Mouse (Mus musculus): ENCODE measurements around the gene Cdc37l1. TPM values are rescaled to one million over a fixed set of nuclear protein-coding genes. Genes with fewer than 3 reads are reported as not detected.

The Cdc37l1 gene
- polyA plus RNA-seq (2016; fragmentation: Nextera tagmentation; extraction: Ambion mirVana) = 58.1 and 58.5 TPM in 2 replicates

DNA sequence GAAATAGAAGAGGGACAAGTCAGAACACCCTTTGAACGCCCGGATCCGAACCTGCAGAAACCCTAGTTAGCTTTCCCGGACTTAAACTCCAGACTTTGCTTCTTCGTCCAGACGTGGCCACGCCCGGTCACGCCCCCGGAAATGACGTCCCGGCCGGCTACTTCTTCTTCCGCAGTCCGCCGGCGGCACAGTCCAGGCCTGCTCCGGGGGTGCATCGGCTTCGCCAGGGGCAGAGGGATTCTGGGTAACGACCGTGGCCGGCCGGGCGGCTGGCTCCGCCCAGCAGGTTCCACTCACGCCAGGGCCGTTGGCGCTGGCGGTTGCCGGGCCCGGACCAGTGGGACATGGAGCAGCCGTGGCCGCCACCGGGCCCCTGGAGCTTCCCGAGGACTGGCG is at the start of gene Cdc37l1:
Gene Cdc37l1 (plus strand): TSS at position 159 of the 396 bp plus-strand sequence.
- no peaks in the 10 kb centered on the region for H3K9me3 ChIP-seq (replicated peaks)
- peaks cover 16% of the 10 kb centered on the region for H3K36me3 ChIP-seq
- peak; percentile 98 for ATAC-seq (ENCODE audit: low FRiP score)
- WGBS = under 1% methylated on average over 37 of the region's 37 CpGs
- peaks cover 13% of the 10 kb centered on the region for H3K4me1 ChIP-seq
- H3K27ac ChIP-seq = peak within 1 kb of the TSS; percentile 85
- H3K9ac ChIP-seq = peak within 1 kb of the TSS; percentile 89
- H3K4me2 ChIP-seq (replicated peaks) = peak within 1 kb of the TSS; percentile 75
- peak within 1 kb of the TSS; percentile 76 for H3K4me3 ChIP-seq
- H3K27me3 ChIP-seq = 0 out of 2 replicates have a peak, but pooled peaks cover 2% of the 10 kb centered on the region

DNA sequence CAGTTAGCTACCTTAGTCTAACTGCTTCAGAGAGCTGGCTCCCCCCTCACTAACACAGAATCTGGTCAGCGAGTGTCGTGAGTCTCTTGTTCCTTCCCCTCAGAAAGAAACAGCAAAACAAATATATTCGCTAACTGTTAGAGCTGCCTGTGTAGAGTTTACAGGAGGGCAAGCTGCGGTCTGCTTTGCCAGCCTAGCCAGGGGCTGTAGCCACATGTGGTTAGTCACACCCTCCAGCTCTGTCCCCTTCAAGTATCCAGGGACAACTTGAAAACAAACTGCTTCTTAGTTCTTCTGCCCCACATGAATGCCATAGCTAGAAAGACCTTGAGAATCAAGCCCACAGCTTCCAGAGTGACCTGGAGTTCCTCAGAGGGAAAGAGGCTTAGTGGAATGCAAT is 48.9 kb upstream of the Cdc37l1 start:
- Histone ChIP-seq H3K9me3 (replicated peaks) (no peaks in the 10 kb centered on the region), H3K4me1 (no peaks in the 10 kb centered on the region), H3K36me3 (no peaks in the 10 kb centered on the region), H3K27me3 (no peaks in the 10 kb centered on the region), H3K4me2 (replicated peaks) (no peak overlapping the region), H3K4me3 (no peak overlapping the region), H3K27ac (no peak overlapping the region), H3K9ac (no peak overlapping the region)
- 70% methylated on average over 4 of the region's 4 CpGs for WGBS
- no peak for ATAC-seq (ENCODE audit: low FRiP score)

DNA sequence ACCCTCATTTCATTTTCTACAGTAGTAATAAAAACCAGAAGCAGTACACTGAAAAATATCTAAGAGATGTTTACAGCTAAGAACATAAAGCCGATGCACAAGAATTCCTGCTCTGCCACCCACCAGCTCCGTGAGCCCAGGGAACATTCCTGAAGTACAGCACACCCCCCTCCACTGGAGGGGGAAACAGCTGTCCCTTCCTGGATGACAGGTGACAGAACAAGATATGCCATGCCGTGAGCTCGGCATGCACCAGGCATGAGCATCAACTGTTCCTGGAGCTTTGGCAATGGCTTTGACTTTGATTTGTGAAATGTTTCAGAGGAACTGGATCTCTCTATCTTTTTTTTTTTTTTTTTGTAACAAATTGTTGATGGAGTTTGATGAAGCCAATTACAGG is 43.4 kb upstream of the Cdc37l1 start:
- no peak overlapping the region for H3K9ac ChIP-seq
- ATAC-seq (ENCODE audit: low FRiP score) = no peak
- no peaks in the 10 kb centered on the region for H3K9me3 ChIP-seq (replicated peaks)
- no peak overlapping the region for H3K4me3 ChIP-seq
- H3K4me1 ChIP-seq = no peaks in the 10 kb centered on the region
- no peak overlapping the region for H3K4me2 ChIP-seq (replicated peaks)
- 66% methylated on average over 4 of the region's 4 CpGs for WGBS
- H3K27me3 ChIP-seq = no peaks in the 10 kb centered on the region
- no peak overlapping the region for H3K27ac ChIP-seq
- H3K36me3 ChIP-seq = no peaks in the 10 kb centered on the region

DNA sequence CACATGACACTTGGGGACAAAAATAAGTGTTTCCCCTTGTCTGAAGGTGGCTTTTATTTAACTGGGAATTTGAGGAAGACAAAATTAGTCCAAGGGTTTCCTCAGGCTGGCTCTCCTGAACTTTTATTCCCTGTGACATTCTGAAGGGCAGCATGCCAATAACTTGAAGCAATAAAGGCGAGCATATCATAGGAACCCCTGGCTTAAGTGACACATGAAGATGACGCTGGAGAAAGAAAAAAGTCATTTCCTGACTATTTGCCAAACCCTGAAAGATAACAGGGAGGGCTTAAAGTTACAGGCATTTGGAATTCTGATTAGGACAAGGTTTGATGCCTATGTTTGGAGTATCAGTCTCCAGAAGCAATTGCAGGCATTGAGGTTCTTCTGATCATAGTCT is 42.8 kb upstream of the Cdc37l1 start:
- no peak for ATAC-seq (ENCODE audit: low FRiP score)
- Histone ChIP-seq H3K4me1 (no peaks in the 10 kb centered on the region), H3K36me3 (no peaks in the 10 kb centered on the region), H3K4me2 (replicated peaks) (no peak overlapping the region), H3K27ac (no peak overlapping the region), H3K9ac (no peak overlapping the region), H3K4me3 (no peak overlapping the region), H3K27me3 (no peaks in the 10 kb centered on the region), H3K9me3 (replicated peaks) (no peaks in the 10 kb centered on the region)
- 70% methylated on average over 2 of the region's 2 CpGs for WGBS

DNA sequence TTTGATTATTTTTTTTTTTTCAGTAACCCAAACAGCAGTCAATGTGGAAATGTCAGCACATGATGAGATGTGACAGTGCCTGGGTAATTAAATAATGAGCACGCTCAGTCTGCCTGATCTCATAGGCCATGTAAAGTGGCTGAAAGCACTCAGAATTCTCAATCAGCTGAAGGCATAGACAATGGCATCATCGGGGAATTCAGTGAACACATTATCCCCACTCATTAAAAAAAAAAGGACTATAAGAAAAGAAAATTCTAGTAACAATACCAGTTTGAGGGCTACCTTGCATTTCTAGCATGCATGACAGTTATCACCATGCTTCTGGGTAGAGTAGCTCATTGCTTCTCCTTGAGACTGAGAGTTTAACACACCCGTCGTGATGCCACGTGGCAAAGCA is 38.9 kb upstream of the Cdc37l1 start:
- 78% methylated on average over 5 of the region's 5 CpGs for WGBS
- Histone ChIP-seq H3K4me2 (replicated peaks) (no peak overlapping the region), H3K36me3 (no peaks in the 10 kb centered on the region), H3K9ac (no peak overlapping the region), H3K4me3 (no peak overlapping the region), H3K27me3 (no peaks in the 10 kb centered on the region), H3K27ac (no peak overlapping the region), H3K9me3 (replicated peaks) (no peaks in the 10 kb centered on the region), H3K4me1 (no peaks in the 10 kb centered on the region)
- no peak for ATAC-seq (ENCODE audit: low FRiP score)

DNA sequence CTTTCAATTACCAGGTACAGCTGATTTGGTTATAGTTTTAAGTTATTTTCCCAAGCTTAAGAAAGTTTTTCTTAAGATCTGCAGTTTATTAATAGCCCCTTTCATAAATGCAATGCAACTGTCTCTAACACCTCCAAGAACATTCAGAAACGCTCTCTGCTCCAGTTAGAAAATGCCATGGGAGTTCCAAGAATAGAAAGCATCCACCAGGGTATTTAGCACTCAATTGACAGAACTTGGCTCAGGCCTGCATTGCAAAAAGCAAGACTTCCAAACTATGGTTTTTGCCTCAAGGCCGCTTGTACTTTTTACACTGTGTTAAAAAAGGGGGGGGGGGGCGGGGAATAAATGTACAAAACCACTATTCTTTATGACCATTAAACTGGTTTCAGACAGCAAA is 27.0 kb upstream of the Cdc37l1 start:
- Histone ChIP-seq H3K27ac (no peak overlapping the region), H3K9ac (no peak overlapping the region), H3K36me3 (no peaks in the 10 kb centered on the region), H3K9me3 (replicated peaks) (no peaks in the 10 kb centered on the region), H3K27me3 (0 out of 2 replicates have a peak, but pooled peaks cover 4% of the 10 kb centered on the region), H3K4me3 (no peak overlapping the region), H3K4me2 (replicated peaks) (peak overlapping the region; percentile 80), H3K4me1 (peaks cover 19% of the 10 kb centered on the region)
- no peak for ATAC-seq (ENCODE audit: low FRiP score)
- WGBS = 52% methylated on average over 3 of the region's 3 CpGs

DNA sequence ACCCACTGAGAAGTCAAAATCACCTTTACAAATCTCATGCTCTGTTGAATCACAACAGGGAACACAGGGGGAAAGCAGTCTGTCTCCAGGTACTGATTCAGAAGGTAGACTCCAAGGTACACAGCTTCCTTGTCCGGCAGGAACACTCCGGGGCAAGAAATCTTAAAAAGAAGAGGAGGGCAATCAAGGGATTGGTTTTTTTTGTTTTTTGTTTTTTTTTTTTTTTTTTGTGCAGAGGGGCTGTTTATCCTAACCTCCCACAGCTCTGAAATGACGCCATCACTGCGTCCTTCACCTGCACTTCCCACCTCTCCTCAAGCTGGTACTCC is 26.7 kb upstream of the Cdc37l1 start:
- no peak overlapping the region for H3K27ac ChIP-seq

DNA sequence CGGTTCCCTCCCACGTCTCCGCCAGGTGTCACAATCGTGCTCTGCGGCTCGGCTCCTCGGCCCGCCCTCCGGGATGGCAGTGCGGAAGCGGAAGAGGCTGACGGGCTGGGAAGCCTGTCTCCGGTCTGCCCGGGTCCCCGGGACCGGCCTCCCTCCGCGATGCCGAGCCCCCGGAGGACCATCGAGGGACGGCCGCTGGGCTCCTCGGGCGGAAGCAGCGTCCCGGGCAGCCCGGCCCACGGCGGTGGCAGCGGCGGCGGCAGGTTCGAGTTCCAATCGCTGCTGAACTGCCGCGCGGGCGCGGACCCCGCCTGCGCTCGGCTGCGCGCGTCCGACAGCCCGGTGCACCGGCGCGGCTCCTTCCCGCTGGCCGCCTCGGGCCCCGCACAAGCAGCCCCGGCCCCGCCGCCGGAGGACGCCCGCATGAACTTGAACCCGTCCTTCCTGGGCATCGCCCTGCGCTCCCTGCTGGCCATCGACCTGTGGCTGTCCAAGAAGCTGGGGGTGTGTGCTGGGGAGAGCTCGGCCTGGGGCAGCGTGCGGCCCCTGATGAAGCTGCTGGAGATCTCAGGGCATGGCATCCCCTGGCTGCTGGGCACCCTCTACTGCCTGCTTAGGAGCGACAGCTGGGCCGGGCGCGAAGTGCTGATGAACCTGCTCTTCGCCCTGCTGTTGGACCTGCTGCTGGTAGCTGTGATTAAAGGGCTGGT is 26.2 kb upstream of the Cdc37l1 start, which contains the start of gene Plpp6:
Gene Plpp6 (plus strand): TSS at position 112 of the 710 bp plus-strand sequence.
- H3K4me1 ChIP-seq = peaks cover 19% of the 10 kb centered on the region
- WGBS = under 1% methylated on average over 58 of the region's 73 CpGs

More for the DNA sequence above, 26.7 kb upstream of the Cdc37l1 start:
- WGBS = 0% methylated on average over 4 of the region's 4 CpGs
- Histone ChIP-seq H3K27me3 (0 out of 2 replicates have a peak, but pooled peaks cover 4% of the 10 kb centered on the region), H3K9ac (peak overlapping the region; percentile 78), H3K4me3 (peak overlapping the region; percentile 66), H3K9me3 (replicated peaks) (no peaks in the 10 kb centered on the region), H3K4me2 (replicated peaks) (peak overlapping the region; percentile 80), H3K4me1 (peaks cover 19% of the 10 kb centered on the region), H3K36me3 (no peaks in the 10 kb centered on the region)
- ATAC-seq (ENCODE audit: low FRiP score) = no peak

DNA sequence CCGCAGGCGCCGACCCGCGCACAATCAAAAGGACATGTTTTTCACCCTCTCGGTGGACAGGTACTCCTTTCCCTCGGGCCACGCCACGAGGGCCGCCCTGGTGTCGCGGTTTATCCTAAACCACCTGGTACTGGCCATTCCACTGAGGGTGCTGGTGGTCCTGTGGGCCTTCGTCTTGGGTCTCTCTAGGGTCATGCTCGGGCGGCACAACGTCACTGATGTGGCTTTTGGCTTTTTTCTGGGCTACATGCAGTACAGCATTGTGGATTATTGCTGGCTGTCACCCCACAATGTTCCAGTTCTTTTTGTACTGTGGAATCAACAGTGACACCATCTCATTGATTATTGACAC is 25.6 kb upstream of the Cdc37l1 start:
- Histone ChIP-seq H3K9ac (peak overlapping the region; percentile 78), H3K36me3 (no peaks in the 10 kb centered on the region), H3K4me2 (replicated peaks) (peak overlapping the region; percentile 80), H3K27me3 (0 out of 2 replicates have a peak, but pooled peaks cover 4% of the 10 kb centered on the region), H3K9me3 (replicated peaks) (no peaks in the 10 kb centered on the region), H3K27ac (peak overlapping the region; percentile 24; the same call in 1 of the 2 replicates), H3K4me3 (peak overlapping the region; percentile 66), H3K4me1 (peaks cover 19% of the 10 kb centered on the region)
- 6% methylated on average over 16 of the region's 16 CpGs for WGBS
- peak; percentile 66 for ATAC-seq (ENCODE audit: low FRiP score)

More for the DNA sequence above, 26.2 kb upstream of the Cdc37l1 start, which contains the start of gene Plpp6:
- Histone ChIP-seq H3K27ac (peak within 1 kb of the TSS; percentile 24; the same call in 1 of the 2 replicates), H3K4me2 (replicated peaks) (peak within 1 kb of the TSS; percentile 80), H3K9me3 (replicated peaks) (no peaks in the 10 kb centered on the region), H3K36me3 (no peaks in the 10 kb centered on the region), H3K27me3 (0 out of 2 replicates have a peak, but pooled peaks cover 4% of the 10 kb centered on the region), H3K9ac (peak within 1 kb of the TSS; percentile 78), H3K4me3 (peak within 1 kb of the TSS; percentile 66)
- ATAC-seq (ENCODE audit: low FRiP score) = peak; percentile 92

DNA sequence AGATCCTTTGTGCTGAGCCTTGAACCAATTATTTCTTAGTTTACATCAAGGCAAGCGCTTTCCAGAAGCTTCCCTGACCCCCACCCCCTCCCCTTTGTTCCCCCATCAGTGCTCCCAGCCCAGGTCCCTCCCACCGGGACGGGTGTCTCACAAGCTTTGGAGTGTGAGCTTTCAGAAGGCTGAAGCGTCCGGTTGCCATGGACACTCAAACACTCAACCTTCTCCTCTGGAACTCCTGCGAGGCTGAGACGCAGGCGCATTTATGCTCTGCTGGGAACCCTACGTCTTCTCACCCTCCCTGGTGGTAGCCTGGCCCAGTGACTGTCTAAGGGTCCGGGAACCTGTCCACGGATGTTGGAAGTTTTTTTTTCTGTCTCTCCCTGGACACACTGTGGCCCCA is 22.5 kb upstream of the Cdc37l1 start, which contains the start of gene 4430402I18Rik:
Gene 4430402I18Rik (minus strand): TSS at position 149 of the 400 bp plus-strand sequence.
- Histone ChIP-seq H3K9me3 (replicated peaks) (no peaks in the 10 kb centered on the region), H3K27me3 (no peaks in the 10 kb centered on the region), H3K4me2 (replicated peaks) (peak within 1 kb of the TSS; percentile 30; the same call in 1 of the 2 replicates), H3K9ac (0 out of 2 replicates have a peak within 1 kb of the TSS, but pooled peaks have one; percentile 2), H3K4me1 (peaks cover 19% of the 10 kb centered on the region), H3K27ac (no peak within 1 kb of the TSS), H3K36me3 (no peaks in the 10 kb centered on the region), H3K4me3 (no peak within 1 kb of the TSS)
- WGBS = 2% methylated on average over 11 of the region's 11 CpGs
- no peak for ATAC-seq (ENCODE audit: low FRiP score)

DNA sequence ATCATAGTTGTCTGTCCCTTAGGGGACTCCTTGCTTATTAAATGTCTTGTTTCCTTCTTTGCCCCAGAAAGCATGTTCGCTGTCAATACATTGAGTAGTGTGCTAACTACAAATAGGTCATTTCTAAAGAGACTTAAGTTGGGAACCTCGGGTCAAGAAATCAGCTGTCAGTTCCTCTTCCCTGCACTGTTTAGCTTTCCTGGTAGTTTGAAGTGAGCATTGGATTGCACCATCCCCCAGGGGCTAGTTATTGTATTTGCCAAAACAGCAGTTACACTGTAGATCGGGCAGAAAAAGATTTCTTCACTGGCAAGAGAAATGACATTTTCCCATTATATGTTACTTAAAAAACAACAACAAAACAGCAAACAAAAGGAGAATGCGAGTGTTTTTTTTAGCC is 22.0 kb upstream of the Cdc37l1 start:
- ATAC-seq (ENCODE audit: low FRiP score) = no peak
- H3K27ac ChIP-seq = no peak overlapping the region
- H3K9ac ChIP-seq = no peak overlapping the region
- H3K4me2 ChIP-seq (replicated peaks) = no peak overlapping the region
- H3K36me3 ChIP-seq = no peaks in the 10 kb centered on the region
- no peak overlapping the region for H3K4me3 ChIP-seq
- 68% methylated on average over 4 of the region's 4 CpGs for WGBS
- H3K4me1 ChIP-seq = peaks cover 19% of the 10 kb centered on the region
- no peaks in the 10 kb centered on the region for H3K9me3 ChIP-seq (replicated peaks)
- no peaks in the 10 kb centered on the region for H3K27me3 ChIP-seq

DNA sequence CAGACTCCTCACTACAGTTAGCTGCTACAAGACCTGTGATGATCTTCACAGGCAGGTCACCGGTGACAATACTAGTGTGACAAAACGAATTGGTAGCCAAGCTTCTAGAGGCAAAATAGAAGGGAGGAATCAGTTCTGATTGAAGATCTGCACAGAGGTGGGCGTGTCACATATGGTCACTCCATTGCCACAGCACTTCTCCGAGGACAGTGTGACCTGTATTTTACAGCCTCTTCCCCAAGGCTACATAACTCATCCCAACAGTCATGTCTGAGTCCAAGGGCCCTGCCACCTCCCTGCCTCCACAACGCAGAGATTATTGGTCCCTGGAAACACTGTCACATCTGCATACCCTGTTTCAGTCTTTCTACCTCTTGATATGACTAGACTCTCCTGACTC is 20.9 kb upstream of the Cdc37l1 start:
- Histone ChIP-seq H3K4me2 (replicated peaks) (no peak overlapping the region), H3K36me3 (no peaks in the 10 kb centered on the region), H3K27me3 (0 out of 2 replicates have a peak, but pooled peaks cover 3% of the 10 kb centered on the region), H3K4me3 (no peak overlapping the region), H3K9ac (no peak overlapping the region), H3K4me1 (peaks cover 19% of the 10 kb centered on the region), H3K9me3 (replicated peaks) (no peaks in the 10 kb centered on the region), H3K27ac (no peak overlapping the region)
- no peak for ATAC-seq (ENCODE audit: low FRiP score)
- WGBS = 88% methylated on average over 5 of the region's 5 CpGs

DNA sequence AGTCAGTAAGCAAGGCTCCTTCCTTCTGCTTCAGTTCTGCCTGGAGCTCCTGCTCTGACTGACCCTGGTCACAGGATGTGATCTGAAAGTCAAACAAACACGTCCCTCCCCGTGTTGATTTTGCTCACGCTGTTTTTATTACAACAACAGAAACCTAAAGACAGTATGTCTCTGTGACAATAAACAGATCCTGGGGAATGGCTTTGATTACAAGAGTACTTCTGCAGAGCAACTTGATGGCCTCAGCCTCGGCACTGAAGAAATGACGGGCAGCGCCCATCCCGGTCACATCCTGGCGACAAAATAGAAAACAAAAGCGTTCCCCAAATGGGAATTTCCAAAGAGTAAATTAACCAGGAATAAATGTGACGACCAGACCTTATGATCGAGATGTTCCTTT is 19.9 kb upstream of the Cdc37l1 start:
- ATAC-seq (ENCODE audit: low FRiP score) = no peak
- Histone ChIP-seq H3K27me3 (peaks cover 6% of the 10 kb centered on the region), H3K27ac (no peak overlapping the region), H3K9ac (no peak overlapping the region), H3K36me3 (no peaks in the 10 kb centered on the region), H3K4me3 (no peak overlapping the region), H3K4me2 (replicated peaks) (no peak overlapping the region), H3K4me1 (peaks cover 13% of the 10 kb centered on the region), H3K9me3 (replicated peaks) (no peaks in the 10 kb centered on the region)
- WGBS = 70% methylated on average over 11 of the region's 11 CpGs
